Mouse (Mus musculus) kidney, postnatal 10 days (tissue): ENCODE data around the gene Kdm4b.
A peak's percentile ranks its signal among the peaks of the same experiment; 100 is the strongest.

Source experiments
- DNase-seq: peaks from one replicate; pipeline ENCODE4 v3.0.0; 2021; ENCODE audit warnings: mixed read lengths

Gene Kdm4b

DNA sequence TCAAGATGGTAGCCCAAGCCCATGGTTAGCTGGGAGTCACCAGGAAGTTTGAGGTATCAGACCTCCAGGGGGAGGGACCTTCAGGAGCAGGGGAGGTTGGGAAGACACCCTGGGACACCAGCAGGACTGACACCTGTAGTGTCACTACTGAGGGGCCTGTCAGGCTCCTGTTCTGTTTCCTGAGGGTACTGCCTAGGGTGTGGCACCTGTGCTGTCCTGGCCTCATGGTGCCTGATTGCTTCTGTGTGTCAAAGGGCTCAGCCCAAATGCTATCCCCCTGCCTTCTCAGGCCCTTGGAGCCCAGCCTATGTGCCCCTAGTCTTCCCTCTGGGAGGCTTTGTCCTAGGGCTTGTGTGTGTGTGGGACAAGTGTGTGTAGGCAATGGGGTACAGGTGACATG is 22.7 kb downstream of the Kdm4b start:
- no peak for DNase-seq

DNA sequence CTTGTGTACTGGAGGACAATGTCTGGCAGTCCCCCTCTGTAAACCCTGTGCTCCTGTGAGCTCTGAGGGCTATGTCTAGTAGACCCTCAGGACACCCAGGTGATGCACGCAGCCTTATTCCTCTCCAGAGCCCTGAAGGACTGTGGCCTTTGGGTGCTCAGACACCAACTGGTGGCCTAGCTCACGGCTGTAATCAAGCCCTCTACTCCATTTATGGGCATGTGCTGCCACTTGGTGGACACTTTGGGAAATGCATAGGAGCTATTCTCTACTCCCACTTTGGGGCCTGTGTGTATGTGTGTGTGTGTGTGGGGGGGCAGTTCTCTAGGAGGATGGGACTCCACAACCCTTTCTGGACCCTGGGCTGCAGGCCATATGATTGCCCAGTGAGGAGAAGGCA is 24.8 kb downstream of the Kdm4b start:
- DNase-seq, result peak; percentile 90

DNA sequence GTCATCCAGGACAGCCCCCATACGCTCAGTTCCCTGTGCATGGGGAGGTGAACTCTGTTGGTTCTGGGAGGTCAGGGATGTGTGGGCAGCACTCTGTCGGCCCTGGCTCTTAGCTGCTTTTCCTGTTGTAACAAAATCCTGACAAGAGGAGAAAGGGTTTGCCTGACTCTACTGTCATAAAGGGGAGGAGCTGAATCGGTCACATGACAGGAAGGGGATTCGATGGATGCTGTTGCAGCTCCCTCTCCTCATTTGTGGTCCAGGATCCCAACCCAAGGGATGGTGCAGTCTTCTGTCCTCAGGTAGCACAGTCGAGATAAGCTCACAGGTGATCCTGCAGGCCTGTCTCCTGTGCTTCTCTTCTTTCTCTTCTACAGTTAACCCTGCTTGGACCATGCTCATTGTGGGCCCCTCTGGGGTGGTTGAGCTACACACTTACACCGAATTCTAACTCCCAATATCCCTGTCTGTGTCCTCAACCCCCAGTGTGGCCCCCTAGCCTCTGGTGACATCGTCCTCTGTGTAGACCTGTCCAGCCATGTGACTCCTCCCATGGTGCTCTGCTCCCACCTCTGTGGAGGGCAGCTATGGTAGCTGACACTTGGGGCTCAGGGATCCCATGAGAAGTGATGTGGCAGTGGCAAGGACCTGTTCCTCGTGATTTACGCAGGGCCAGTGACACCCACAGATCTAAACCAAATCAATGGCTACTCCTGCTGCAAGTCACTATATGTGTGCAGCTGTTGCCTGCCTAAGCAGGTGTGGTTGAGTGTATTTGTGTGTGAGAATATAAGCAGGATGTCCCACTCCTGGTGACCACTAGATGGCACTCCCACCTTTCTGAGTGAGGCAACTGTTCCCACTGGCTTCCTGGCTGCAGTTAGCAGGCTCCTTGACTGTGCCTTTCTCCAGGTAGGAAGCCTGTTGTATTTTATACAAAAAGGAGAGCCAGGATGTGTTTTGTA is 31.3 kb downstream of the Kdm4b start:
- peak; percentile 83 for DNase-seq

DNA sequence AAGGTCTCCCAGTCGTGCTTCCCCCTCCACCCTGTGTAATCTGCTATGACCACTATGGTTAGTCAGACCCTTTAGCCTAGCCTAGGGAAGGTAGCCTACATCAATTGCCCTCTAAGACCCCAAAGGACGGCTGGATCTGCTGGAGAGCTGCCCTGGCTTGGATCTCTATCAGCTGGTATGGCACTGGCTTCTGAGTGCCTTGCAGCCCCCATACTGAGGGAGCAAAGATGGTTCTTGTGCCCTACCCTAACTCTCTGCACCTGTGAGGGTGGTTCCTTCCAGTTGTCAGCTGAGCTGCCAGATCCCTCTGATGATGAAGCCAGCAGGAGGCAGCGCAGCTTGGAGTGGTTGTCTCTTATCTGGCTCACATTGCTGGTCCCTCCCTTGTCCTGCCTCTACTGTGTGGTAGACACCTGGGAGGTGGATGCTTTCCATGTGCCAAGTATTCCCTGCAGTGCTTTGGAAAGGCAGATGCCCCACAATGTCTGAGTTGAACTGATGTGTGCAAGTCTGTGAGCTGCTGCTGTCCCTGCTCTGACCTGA is 33.4 kb downstream of the Kdm4b start:
- no peak for DNase-seq

DNA sequence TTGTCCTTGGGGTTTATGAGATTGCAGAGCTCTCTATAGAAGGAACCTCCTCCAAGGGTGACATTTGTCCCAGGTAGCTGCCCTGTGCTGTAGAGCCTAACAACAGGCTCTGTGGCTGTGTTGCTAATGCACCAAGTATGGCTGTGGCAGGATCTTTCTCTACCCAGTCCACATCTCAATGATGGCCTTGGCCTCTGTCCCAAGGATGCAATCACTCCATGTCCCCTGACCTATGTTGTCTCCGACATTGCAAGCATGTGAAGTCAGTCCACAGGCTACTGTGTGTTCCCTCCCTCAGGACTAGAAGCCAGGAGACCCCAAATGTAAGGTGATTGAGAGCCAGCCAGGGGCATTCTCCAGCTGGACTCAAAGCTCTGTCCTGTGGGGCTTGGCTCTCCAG is 34.0 kb downstream of the Kdm4b start:
- no peak for DNase-seq

DNA sequence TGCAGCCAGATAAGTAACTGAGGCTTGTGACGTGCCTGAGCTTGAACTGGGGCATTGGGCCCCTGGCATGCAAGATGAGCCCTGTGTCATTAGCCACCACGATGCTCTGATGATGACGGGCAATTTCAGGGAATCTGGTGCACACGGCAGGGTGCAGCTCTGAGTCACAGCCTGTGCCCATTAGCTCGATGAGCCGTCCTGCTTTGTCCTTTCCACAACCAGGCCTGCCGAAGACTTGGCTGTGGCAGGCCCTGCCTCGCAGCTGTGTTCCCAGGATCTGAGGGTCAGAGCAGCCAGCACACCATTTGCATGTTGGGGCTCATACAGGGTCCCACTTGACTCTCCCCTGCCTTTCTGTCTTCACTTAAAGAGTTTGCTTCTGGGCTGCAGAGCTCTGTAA is 34.6 kb downstream of the Kdm4b start:
- no peak for DNase-seq

DNA sequence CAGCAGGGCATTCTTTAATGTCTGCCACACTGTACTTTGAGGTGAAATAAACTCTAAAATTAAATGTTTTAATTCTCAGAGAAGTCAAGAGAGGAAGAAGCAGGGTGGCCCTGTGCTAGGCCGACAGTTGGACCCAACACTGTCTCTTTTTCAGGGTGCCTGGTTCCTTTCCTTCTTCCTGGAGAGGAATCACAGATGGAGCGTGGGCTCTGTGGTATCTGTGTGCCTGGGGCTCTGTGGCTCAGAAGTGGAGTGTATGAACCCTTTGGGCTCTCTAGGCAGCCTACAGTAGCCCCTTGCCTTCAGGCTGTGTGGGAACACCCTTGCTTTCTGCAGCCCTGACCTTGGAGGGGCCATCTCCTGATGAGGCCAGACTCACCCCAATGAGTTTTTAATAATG is 35.7 kb downstream of the Kdm4b start:
- DNase-seq, result no peak

DNA sequence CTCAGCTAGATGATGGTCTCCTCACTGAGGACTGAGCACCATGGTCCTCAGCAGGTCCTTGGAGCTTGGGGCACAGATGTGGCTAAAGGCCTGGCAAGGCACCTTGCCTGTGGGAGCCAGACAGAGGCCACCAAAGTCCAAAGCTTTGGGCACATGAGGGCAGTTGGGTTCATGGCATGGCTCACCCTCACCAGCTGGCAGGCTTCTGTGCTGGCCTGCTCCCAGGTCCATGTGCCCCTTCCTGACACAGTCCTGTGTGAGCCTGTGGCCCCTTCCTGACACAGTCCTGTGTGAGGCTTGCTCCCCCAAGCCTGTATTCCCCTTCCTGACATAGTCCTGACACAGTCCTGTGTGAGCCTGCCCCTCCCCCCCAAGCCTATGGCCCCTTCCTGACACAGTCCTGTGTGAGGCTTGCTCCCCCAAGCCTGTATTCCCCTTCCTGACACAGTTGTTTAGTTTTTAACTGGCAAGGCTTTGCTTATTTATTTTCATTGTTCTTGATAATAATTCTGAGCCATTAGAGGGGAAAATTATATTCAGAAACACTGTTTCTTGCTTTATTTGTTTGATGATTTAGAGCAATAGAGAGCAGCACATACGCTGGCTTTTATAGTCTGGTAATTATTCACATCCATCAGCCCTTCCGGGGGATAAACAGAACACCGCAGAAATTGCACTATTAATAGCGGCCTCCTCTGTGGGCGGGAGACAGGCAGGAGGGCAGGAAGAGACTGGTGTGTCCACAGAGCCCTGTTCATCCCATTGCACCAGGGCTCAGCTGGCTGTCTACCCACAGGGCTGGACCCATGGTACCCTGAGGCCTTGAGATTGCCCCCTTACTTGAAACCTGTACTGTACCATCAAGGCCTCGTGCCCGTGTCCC is 40.2 kb downstream of the Kdm4b start:
- DNase-seq, result peak; percentile 37

DNA sequence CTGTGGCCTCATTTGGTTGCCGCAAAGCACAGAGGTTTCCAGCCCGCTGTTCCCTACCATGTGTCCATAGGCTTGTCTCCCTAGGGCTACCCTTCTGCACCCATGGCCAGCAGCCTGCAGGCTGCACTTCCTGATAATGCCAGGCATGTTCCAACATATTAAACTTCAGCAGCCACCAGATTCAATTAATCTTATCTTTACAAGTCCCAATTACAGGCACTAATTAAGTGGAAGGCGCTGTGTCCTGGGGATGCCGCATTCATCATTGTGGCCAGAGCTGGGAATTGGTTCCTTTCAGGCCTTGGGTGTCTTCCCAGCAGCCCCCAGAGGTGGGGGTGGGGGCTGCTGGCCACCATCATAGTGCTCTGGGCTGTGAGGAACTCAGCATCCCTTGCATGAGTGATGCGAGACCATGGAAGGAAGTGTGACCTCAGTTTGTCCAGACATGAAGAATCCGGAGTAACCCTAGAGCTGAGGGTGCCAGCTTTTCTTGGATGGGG is 42.5 kb downstream of the Kdm4b start:
- DNase-seq, result peak; percentile 24

DNA sequence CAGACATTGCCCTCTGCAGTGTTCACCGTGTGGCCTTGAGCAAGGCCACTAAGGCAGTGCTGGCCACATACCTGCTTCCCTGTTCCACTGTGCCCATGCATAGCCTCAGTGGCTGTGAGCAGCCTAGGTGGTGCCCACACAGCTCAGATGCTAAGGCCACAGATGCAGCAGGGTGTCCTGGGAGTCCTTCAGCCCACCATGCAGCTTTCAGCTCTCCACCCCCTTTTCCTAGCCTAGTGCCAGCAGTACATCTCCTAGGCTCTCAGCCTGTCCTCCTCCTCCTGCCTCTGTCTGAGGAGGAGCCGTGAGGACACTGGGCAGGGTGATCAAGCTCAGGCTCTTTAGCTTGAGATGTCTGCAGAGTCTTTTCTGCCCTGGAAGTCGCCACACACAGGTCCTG is 44.2 kb downstream of the Kdm4b start:
- no peak for DNase-seq

DNA sequence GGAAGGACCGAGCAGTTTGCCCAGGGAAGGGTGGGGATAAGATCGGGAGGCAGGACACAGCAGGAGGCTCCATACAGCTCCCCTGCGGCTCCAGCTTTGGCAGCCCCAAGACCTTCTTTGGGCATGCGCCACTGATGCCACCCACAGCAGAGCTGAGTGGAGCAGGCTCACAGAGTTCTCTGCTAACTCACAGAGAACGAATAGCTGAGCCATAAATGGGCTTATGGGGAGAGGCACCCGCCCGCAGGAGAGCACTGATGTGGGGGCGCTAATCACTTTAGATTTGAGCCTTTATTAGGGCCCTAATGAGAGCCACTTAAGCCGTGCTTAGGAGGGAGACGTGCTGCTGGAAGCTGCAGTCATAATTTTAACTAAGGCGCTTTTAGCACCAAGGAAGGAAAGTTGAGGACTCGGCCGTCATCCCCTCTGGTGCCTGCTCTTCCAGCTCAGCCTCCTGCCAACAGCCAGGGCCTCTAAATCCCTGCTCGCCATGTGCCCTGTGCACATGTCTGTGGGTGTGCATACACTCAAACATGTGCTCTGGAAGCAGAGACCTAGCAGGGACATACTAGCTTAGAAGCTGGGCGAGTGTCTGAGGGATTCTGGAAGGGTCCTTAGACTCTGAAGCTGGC is 45.3 kb downstream of the Kdm4b start:
- no peak for DNase-seq

DNA sequence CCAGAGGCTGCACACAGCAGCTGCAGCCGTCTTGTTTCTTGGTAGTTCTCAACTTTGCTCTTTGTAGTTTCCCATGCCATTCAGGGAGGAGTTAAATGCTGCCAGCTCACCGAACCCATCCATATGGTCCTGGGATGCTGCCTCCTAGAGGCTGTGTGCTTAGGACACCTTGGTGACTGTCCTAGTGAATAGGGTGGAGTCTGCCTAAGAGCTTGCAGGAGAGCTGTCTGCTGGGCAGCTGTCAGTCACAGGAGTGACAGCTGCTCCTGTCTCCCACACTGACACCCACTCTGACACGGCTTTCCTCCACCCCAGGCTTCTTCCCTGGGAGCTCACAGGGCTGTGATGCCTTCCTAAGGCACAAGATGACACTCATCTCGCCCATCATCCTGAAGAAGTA is 46.2 kb downstream of the Kdm4b start:
- no peak for DNase-seq

DNA sequence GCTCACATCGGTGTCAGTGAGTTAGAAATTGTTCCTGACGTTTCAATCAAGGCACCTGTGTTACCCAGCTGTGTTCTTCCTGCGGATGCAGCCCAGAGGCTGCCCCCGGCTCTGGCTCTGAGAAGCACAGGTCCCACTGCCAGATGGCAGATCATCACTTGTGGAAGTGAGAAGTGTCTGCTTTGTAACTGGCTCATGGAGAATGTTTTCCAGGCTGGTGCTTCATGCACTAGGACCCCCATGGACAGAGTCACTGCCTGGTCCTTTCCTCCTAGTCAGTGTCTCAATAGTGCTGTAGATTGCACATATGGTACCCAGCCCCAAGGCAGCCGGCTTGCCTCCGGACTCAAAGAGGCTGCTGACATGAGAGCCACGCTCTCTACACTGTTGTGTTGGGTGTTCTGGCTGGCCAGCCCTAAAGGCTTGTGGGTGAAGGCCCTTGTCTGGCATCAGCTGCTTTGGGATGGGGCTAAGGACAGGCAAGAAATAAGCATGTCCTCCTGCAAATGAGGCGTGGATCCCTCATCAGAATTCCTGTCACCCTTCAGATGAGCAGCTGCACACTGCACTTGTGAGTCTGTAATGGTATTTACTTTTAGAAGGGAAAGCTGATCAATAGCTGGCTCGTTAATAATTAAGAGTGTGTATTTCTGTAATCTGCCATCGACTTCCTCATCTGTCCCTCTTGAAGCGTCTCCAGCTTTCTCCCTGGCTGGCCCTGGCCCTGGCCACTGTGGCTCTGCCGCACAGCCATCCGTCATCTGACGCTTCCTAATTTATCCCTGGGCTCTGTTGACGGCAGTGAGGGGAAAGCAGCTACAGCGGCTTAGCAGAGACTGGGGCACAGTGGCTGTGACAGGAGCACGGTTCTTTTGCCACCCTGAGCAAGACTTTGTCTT is 47.5 kb downstream of the Kdm4b start:
- no peak for DNase-seq

DNA sequence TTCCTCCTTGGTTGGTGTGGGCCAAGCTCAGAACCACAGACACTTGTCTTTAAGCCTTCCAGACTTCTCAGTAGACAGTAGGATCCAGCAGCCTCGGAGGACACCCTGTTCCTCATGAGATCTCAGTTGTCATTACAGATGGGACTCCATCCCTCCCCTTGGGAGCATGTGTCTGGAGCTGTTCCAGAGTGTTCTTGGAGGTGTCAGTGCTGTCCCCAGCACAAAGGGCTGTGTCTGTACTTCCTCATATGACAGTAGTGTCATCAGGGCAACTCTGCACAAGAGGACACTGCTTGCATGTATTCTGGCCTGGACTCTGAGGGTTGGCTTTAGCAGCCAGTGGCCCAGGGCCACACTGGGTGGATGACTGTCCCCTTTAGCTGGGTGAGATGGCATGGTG is 49.0 kb downstream of the Kdm4b start:
- DNase-seq, result no peak

DNA sequence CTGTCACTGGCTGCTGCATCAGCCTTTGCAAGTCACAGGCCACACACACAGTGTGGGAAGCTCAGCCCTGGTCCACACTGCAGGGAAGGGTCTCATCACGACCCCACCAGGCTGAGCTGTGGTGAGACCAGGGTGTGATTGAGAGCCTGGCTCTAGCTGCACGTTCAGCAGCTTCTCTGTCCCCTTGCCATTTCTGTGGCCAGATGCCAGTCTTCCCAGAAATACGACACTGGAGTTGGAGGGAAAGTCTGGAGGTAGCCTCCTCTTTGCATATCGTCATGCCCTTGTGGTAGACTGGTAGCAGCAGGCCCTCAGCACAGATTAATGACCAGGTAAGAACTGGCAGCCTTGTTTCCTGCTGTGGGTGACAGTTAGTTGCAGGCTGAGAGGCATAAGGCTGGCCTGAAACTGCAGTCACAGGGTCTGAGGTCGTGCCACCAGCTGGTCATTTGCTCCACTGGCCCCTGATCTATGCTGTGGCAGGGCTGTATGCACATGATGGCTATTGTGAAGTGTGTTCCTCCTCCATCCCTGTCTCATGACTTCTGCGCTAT is 53.5 kb downstream of the Kdm4b start:
- DNase-seq, result no peak

DNA sequence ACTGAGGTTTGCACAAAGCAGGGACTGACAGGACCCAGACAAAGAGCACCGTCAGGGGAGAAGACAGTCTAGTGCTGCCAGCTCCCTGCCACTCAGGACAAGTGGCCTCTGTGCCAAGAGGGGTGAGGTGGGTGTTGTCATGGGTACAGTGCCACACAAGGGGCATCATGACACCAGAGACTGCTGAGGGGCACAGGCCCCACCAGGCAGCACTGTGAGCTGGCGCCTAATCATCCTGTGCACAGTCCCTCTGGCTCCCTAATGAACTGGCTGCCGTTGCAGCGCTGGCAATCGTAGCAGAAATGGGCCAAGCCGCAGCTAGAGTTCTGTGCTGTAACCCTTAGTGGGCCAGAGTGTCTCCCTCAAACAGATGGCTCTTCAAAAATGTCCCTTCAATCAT is 54.4 kb downstream of the Kdm4b start:
- no peak for DNase-seq

DNA sequence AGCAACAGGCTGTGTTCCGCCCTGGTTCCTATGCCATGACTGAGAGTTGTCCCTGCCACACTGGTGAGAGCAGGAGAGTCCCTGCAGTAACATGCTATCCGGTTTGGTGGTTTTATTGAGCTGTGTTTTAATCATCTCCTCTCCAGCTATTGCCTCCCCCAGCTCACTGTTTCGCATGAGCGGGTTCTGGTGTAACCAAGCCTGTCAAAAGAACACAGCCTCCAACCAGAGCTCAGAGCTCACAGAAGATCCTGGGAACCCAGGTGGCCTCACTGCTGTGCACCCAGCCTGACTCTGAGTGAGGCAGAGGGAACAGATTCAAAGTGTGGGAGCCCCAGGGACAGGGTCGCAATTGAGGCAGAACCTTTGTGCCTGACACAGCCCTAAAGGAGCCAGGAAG is 55.3 kb downstream of the Kdm4b start:
- peak; percentile 46 for DNase-seq

DNA sequence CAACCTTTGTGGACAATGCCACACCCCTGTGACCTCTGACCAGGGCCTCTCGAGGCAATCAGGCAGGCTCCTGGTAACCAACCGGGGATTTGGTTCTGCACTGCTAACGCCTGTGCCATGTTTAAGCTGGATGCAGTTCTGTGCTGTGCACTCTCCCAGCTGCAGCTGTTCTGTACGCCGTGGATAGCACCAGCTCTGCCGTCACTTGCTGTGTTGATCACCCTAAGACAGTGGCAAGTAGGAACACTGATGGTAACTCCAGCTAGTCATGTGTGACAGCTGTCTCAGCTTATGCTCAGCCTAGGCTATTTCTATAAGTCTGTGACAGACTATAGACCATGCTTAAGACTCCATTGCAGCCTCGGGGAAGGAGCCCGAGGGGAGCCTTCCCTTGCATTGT is 57.1 kb downstream of the Kdm4b start:
- DNase-seq, result no peak

DNA sequence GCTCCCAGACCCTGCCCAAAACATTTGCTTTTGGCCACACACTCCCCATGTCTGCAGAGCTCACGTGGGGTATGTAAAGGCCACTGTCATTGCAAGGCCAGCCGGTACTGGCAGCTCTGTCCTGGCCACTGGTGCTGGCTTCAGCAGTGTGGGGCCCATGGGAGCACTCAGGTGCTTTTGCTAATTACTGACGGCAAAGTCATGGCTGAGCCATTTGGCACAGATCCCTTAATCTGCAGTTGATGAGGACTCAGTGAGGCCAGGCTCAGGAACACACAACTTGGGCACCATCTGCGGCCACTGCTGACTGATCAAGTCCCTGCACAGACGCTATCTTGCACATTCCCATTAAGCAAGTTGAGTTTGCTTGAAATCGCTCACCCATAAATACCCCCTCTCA is 59.0 kb downstream of the Kdm4b start:
- no peak for DNase-seq

DNA sequence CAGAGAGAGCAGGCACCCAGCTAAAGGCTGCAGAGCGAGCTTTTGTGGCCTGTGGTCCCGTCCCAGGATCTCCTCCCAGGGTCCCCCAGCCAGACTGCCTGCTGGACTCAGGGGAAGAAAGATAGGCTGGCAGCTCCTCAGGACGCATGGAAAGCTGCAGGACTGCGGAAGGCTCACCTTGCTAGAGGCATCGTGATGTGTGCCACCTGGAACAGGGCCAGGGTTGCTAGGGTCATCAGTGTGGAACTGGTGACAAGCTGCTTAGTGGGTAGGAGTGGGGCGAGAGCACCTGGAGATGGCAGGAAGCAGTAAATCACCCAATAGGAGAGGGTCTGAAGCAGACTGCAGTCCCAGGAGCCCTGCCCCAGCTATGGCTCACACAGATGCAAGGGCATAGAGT is 61.8 kb downstream of the Kdm4b start:
- peak; percentile 36 for DNase-seq

DNA sequence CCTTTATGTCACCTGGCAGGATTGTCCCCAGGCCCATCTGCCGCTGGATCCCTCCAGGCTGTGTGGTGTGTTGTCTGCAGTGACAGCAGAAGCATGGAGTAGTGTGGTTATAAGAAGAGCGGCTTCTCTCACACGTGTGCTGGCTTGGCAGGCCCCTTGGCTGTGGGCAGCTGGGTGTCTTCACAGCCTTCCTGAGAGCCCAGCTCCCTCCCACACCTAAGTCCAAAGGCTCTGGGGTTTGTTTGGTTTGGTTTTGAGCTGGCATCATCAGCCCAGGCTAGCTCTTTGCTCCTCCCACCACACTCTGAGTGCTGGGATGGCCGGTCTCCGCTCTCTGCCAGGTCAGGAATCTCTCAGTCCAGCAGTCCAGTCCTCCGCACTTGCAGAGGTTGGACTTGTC is 67.4 kb downstream of the Kdm4b start:
- DNase-seq, result no peak

DNA sequence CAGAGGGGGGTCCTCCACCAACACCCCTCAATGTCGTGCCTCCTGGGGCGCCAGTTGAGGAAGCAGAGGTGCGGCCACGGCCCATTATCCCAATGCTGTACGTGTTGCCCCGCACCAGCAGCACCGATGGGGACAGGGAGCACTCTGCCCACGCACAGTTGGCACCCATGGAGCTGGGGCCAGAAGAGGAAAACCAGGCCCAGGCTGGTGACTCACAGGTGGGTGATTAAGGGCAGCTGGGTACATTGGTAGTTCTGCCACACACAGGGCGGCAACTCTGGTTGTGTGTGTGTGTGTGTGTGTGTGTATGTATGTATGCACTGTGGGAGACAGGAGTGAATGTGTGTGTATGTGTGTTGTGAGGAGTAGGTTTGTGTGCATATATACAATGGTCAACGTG is 68.0 kb downstream of the Kdm4b start:
- DNase-seq, result no peak
